Mouse (Mus musculus) urinary bladder, postnatal 36 days (tissue): ENCODE measurements at regions not wholly inside any gene's neighbourhood (a gene's known extent, or its start where the extent isn't known, plus 50 kb on each side); places are given as distances from the start of the nearest gene placed in this dataset.

ENCODE experiments used
- DNase-seq, 2 experiments: peaks; one replicate each; pipeline ENCODE4 v3.0.0; 2022; ENCODE audit warnings: low spot score in 2 of 2, mixed read lengths in 1 of 2

DNA sequence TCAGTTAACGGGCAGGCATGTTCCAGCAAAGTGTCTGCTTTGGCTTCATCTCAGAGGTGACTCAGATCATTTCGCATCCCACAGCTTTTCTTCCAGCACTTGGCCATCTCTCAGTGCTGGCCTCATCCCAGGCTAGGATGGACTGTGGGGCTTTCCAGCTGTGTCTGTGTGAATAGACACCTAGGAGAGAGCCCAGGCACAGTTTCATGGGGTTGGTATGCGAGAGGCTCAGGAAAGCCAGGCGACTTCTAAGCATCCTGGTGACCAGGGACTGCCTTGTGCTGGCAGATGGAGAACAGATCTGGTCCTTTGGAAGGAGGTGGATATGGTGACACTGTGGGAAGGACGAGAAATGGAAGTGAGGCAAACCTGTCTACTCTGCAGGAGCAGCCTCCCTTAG, 182.9 kb downstream of the Cd83 start:
- DNase-seq, result peak; percentile 17 to 20

- DNase-seq, result no peak
Measured at GRCm38 (mm10) chr13:43972906-43973305, 188.3 kb downstream of the Cd83 start.

- no peak for DNase-seq
Measured at GRCm38 (mm10) chr13:43975281-43975680, 190.7 kb downstream of the Cd83 start.

DNA sequence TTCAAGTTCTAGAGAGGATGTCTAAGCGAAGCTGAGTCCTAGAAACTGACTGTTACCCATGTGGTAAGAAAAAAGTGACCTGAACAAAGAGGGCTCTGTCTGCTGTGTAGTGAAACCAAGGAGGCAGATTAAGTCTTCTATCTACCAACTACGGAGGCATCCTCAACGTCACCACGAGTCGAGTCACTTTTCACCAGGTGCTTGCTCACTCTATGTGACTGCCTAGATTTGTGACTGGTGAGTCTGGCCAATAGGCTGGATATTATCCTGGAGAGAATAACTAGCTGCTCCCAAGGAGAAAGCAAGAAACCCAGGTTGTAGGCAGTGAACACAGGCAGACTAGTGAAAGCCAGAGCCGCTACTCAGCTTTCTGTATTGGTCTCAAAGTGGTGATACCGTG, 191.2 kb downstream of the Cd83 start:
- no peak for DNase-seq

GRCm38 (mm10) chr13:43976676-43977075, 192.1 kb downstream of the Cd83 start:
- DNase-seq, result no peak

GRCm38 (mm10) chr13:43987338-43987737, 202.8 kb downstream of the Cd83 start:
- no peak for DNase-seq

DNA sequence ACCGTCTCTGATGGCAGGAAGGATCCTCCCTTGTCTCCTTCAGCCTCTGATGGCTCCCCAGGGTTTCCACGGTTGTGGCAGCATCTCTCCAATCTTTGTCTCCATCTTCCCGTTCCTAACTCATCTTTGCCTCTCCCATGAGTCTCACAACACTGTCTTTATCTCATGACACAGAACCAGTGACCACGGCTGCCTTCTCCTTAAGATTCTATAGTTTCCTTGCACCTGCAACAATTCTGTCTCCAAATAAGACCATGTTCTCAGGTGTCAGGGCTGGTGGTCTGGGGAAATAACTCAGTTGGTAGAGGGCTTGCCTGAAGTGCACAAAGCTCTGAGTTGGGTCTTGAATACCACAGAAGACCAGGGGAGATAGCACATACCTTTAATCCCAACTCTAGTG, 203.8 kb downstream of the Cd83 start:
- DNase-seq, result no peak

DNA sequence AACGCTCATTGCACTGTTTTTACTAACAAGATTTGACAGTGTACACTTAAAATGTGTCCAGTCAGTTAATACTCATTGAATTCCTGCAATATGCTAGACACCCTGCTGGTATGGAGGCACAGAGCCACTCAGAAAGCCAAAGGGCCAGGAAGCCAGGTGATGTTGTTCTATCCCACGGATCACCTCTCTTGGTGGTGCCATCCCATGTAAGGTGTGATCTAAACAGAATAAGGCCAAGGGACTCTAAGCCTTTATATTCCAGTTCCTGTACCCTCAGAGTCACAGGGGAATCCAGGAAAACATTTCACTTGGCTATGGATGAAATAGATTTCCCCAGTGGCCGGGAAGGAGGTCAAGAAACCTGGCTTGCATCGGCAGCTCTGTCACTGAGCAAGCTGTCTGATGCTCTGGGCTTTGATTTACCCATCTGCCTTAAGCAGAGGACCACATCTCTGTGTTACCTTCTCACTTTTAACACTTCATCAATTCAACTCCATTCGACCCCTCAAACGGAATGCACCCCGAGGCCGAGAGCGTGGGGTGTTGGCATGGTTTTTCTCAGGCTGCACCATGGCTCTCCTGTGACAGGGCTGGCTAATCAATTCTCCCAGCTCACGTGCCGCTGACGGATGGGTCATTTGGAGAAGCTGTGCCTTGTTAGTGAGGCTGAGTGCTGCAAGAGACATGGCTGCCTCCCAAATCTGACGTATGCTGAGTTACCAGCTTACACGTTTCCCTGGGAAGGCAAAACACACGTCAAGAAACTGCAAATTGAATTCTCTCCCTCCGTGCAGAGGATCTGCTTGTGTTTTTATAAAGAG, 205.9 kb downstream of the Cd83 start:
- peak in 1 of 2 experiments; percentile 12 for DNase-seq

DNA sequence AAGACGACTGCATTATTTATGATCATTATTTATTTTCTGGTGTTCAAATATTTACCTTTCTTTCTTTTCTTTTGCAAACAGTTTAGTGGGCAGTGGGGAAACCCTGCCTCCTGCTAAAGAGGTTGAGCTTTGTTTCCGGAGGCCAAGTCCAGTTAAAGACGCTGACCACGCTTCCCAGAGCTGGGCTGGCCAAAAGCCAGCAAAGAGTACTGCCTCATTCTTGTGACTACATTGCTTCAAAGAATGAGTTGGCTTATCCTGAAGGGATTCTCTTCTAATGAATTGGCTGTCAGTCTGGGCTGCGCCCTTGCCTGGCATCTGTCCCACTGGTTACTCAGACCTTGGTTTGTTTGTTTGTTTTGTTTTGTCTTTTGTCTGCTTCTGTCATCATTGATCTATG, 207.2 kb downstream of the Cd83 start:
- peak; percentile 55 to 64 for DNase-seq

DNA sequence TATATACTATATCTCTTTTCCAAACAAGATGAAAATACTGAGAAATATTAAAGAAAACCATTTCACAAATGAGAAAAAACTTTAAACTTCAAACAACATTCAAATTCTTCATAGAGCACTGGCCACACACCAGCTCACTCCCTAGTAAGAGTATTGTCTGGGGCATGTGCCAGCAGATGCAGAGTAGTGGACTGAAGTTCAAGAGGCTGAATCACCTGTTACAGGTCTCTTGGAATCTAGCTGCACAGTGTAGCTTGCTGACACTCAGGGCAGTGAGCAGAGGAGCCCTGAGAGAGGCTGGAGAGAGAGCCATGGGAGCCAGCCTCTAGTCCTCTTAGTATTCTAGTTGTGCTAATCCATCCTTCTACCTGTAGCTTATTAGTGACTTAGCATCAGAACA, 208.4 kb downstream of the Cd83 start:
- DNase-seq, result peak; percentile 27 to 29

DNA sequence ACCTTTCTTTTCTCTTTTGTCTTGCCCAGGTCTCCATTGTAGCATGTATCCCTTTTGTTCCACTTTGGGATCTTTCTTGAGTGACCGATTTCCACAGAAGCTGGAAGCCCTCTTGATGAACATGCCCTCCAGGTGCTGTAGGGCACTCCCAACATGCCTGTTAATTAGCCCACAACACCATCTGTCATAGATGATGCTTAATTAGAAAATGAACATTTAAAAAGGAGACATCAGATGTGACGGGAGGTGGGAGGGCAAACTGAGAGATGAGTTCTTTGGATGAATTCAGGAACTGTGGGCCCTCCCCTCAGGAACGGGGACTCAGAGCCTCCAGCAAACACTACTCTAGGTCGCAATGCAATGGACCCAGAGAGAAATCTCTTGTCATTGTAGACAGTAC, 209.8 kb downstream of the Cd83 start:
- no peak for DNase-seq

DNA sequence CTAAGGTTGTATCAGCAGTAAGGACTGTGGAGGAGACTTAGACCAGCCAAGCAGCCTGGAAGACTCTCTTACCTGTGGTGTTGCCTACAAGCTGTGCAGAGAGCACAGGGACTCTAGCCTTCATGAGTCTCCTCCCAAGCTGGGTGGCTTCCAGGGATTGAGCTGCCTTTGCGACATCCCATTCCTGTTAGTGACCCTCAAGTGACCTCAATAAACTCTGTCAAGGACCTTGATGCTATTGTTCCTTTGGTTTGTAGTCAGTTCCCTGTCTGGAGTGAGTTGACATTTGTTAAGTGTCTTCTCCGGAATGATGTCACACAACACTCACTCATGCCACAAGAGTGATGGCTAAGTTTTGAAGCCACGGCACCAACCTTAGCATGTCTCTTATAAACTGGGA, 211.0 kb downstream of the Cd83 start:
- no peak for DNase-seq

GRCm38 (mm10) chr13:44001861-44002545, 217.4 kb downstream of the Cd83 start:
- DNase-seq, result no peak

DNA sequence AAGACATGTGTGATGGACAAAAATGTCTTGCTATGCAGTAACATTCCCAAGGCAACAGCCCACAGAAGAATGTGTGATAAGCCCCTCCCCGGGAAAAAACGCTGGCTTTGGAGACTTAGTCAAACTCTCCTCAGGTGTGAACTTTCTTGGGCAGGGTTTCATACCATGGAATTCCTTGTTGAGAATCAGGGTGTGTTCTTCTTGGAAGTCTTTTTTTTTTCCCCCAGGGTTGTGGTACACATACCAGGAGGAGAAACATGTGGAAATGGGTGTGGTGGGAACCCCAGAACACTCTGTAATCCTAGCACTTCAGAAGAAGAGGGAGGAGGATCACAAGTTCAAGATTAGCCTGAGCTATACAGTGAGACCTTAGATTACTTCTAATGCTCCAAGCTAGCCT, 228.3 kb downstream of the Cd83 start:
- DNase-seq, result no peak

DNA sequence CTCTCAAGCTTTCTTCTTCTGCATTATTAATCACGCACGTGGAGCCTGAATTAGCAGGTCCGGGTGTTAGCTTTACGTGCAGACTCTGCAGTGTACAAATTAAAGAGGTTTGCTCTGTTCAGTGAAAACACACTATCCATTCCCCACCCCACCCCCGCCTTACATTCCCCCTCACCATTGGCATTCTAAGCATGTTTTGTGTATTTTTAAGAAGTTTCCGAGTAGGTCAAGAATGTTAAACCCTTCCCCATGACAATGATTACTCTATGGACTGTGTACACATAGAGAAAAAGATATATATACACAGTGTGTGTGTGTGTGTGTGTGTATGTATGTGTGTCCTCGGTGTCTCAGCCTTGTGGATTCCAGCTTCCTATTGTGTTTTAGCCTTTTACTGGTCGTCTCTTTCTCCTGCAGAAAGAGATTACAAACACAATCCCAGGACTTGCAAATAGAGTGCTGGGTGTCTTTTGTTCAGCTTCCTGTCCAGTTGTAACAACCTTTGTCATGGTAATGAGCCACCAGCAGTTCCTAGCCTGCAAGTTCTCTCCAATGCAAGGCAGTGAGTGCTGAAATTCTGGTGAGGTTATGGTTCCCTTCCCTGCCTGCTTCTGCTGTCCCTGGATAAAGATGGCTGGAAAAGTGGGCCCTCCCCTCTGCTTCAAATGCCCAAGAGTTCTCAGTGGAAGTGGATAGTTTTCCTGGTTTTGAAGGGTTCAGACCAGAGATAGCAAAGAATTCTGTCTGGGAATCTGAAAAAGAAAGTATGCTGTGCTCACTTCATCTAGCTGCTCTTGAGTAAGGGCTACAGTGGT, 234.1 kb downstream of the Cd83 start:
- DNase-seq, result no peak

DNA sequence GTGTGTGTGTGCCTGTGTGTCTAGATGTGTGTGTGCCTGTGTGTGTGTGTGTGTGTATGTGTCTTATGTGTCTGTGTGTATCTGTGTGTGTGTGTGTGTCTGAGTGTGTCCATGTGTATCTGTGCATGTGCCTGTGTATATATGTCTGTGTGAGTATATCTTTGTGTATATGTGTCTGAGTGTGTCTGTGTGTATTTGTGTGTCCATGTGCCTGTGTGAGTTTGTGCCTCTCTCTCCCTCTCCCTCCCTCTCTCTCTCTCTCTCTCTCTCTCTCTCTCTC, 234.7 kb downstream of the Cd83 start:
- DNase-seq, result no peak

DNA sequence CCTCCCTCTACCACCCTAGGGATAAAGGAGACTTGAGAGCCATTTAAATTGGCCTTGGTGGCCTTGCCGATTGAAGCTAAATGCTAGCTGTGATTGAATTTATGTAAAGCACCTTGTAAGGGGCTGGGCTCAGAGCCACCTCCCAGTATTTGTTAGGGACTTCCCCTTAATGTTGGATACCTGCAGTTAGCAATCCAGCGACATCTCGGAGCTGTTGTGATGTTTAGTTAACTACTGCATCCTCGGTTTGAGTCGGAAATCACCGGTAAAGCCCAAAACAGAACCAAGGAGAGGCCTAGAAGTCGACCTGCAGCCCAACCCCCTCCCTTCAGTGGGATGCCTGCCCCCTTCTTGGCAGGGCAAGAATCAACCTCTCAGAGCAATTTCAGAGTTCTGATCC, 236.3 kb downstream of the Cd83 start:
- no peak for DNase-seq

DNA sequence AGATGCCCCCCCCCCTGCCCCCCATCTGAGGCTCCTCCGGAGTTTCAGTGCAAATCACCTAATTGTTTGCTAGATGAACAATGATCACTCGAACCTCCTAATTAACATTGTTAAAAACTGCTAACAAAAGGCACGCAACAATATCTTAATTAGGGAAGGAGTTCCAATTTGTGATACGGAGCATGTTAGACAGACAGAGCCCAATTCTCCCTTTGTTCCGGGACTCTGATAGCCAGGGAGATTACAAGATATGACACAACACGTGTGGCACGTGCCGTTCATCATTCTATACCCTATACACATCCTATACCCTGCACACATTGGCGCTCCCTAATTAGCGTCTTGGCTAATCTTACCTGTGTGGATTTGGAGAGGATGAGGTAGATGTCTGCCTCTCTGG, 237.5 kb downstream of the Cd83 start:
- no peak for DNase-seq

DNA sequence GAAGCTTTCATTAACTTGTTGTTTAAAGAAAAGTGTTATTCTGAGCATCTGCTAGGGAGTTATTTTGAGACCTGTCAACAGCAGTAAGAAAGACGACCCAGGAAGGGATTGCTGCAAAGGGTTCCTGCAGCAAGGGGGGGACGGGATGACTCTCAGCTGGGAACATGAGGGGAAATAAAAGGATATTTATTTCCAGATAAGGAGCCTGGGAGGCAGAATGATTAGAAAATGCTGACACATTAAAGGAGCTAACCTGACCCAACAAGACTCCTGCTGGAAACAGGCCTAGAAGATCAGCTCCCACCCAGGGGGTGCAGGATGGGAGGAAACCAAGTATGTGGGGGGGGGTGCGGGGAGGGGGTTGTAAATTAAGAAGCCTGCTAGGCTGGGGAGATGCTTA, 240.0 kb downstream of the Cd83 start:
- DNase-seq, result no peak

- DNase-seq, result no peak
Measured at GRCm38 (mm10) chr13:44026321-44027255, 242.0 kb downstream of the Cd83 start.

- DNase-seq, result no peak
Measured at GRCm38 (mm10) chr13:44028081-44028480, 243.5 kb downstream of the Cd83 start.

- DNase-seq, result no peak
Measured at GRCm38 (mm10) chr13:44030590-44030989, 246.0 kb downstream of the Cd83 start.
